Mouse (Mus musculus) neutrophil, adult 83 days (primary cell): ENCODE data around the gene Ifi35. TPM values are rescaled to one million over a fixed set of nuclear protein-coding genes. Genes with fewer than 3 reads are reported as not detected.

Source experiments
- total RNA-seq, 2 experiments: library from RNA; stranded (reverse); gene quantifications; one replicate each; pipeline ENCODE4 v1.2.4; 2023

Ifi35 gene
- total RNA-seq = 10 to 100 TPM; 16.4 to 21.7 TPM

DNA sequence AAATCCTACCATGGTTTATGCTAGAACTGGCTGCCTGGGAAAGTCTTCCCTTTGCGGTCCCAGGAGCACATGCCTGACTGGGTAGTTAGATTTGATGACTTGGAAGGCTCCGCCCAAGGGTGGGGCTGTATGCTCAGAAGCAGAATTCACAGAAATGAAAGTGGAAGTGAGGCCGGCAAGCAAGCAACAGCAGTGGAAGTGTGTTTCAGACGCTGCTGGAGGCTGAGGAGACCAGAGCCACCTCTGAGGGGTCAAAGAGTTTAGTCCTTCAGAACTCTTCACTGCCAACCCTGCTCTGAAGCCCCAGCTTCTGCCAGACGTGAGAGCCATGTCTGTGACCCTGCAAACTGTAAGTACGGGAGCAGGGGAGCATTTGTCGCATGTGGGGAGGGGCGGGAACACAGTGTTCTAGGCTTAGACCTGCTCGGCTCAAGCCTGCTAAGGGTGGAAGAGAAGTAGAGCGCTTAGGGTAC lies at the start of gene Ifi35:
TSS of gene Ifi35 (plus strand) at position 134 of the 473 bp plus-strand sequence.

GRCm38 (mm10) chr11:101417101-101417855 lies 30.9 kb upstream of the Ifi35 start, which contains the start of gene Aarsd1:
Gene Aarsd1, minus strand, starts transcription at chr11:101417615.

DNA sequence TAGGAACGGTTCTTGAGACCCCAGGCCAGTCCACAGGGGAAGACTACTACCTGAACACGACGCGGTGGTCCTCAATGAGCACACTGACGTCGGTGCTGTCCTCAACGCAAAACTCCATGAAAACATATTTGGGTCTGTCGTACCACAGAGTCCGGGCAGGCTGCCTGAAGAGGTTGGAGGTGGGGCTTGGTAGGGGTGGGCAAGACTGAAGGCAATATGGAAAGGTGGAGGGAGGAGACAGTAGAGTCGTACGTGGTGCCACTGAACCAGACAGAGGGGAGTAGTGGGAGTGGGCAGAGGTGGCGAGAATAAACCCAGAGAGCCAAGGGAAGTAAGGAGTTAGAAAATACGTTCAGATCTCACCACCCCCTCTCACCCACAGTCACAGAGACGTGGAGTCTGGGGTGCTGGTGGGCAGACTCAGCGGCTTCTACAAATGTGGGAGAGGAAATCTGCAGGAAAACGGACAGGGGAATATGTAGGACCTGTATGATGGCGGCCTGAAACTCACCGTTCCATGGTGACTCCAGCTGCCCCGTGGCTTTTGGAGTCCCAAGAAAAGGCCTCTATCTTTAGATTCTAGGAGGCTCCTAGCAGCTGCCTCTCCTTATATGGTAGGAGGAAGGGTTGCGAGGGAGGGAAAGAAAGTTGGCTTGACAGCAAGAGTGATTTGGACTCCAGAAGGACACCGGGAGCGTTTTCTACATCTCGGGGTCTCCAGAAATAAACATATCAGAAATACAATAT lies 23.9 kb upstream of the Ifi35 start, which contains the start of gene Gm27029:
TSS of gene Gm27029 (minus strand) at position 692 of the 747 bp plus-strand sequence.

GRCm38 (mm10) chr11:101424925-101425813 lies 23.0 kb upstream of the Ifi35 start, which contains the start of the genes Rundc1 and Ptges3l:
Gene Rundc1, plus strand, starts transcription at chr11:101425085.
Gene Ptges3l, minus strand, starts transcription at chr11:101425333.

DNA sequence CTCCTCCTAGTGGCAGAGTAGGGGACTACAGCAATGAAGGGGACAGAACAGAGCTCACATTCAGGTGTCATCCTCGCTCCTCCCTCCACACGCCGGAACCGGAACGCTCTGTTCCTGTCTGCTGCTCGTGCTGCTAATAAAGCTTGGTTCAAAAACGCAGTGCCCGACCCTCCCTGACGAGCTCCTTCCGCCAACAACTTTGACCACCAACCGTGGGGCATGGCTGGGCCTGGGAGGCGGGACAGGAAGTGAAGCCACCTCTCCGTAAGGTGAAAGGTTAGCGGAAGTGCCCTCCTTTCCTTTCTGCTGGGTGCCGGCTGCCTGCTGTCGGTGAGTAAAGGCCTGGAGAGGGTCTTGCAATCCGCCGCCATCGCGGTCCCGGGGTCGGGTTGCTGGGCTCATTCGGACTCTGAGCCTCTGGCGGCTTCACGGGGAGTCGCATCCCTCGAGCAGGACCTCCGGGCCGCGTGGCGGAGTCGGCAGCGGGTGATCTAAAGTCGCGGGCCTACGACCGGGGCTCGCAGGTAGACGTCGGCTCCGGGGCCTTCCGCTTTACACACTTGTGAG lies 6.0 kb upstream of the Ifi35 start, which contains the start of gene Rpl27:
TSS of gene Rpl27 (plus strand) at position 172 of the 567 bp plus-strand sequence.

GRCm38 (mm10) chr11:101464211-101465100 lies 16.2 kb downstream of the Ifi35 start, which contains the start of gene Rnd2:
Gene Rnd2, plus strand, starts transcription at chr11:101464999.

GRCm38 (mm10) chr11:101465869-101466551 lies 17.8 kb downstream of the Ifi35 start, which contains the start of gene Vat1:
Gene Vat1, minus strand, starts transcription at chr11:101466230.

Other genes with a start within 250 kb of the Ifi35 start
- 10 to 100 TPM; 40.5 to 48.5 TPM for gene Ezh1, start 221.9 kb upstream of the Ifi35 start, total RNA-seq
- gene Ramp2, start 202.4 kb upstream of the Ifi35 start, total RNA-seq = not detected
- 10 to 100 TPM; 59.3 to 60.8 TPM for gene Vps25, start 194.7 kb upstream of the Ifi35 start, total RNA-seq
- 1 to 10 TPM in 1 of 2 experiments, under 1 TPM in 1; 0.93 to 1.4 TPM for gene Wnk4, start 187.8 kb upstream of the Ifi35 start, total RNA-seq
- gene Cntd1, start 169.4 kb upstream of the Ifi35 start, total RNA-seq = 1 to 10 TPM; 1.1 TPM
- gene Coa3, start 169.3 kb upstream of the Ifi35 start, total RNA-seq = 10 to 100 TPM; 28.9 to 32.6 TPM
- 100 to 1,000 TPM; 134 to 148 TPM for gene Becn1, start 146.1 kb upstream of the Ifi35 start, total RNA-seq
- gene Psme3, start 132.2 kb upstream of the Ifi35 start, total RNA-seq = 10 to 100 TPM; 71.5 to 76.8 TPM
- 1 to 10 TPM; 3.7 to 4.9 TPM for gene Aoc2, start 123.3 kb upstream of the Ifi35 start, total RNA-seq
- under 1 TPM; 0.13 to 0.18 TPM for gene Aoc3, start 117.8 kb upstream of the Ifi35 start, total RNA-seq
- gene G6pc, start 80.8 kb upstream of the Ifi35 start, total RNA-seq = not detected
- 10 to 100 TPM; 17.1 to 19.2 TPM for gene Aarsd1, start 30.8 kb upstream of the Ifi35 start, total RNA-seq
- gene Gm27029, start 23.6 kb upstream of the Ifi35 start, total RNA-seq = 1 to 10 TPM; 1.6 to 2.0 TPM
- 1 to 10 TPM; 6.6 to 7.7 TPM for gene Rundc1, start 23.3 kb upstream of the Ifi35 start, total RNA-seq
- under 1 TPM; 0.35 to 0.82 TPM for gene Ptges3l, start 23.1 kb upstream of the Ifi35 start, total RNA-seq
- 10 to 100 TPM; 45.5 to 47.2 TPM for gene Rpl27, start 6.1 kb upstream of the Ifi35 start, total RNA-seq
- gene Rnd2, start 16.6 kb downstream of the Ifi35 start, total RNA-seq = under 1 TPM in 1 of 2 experiments, not detected in 1; 0.61 TPM
- 10 to 100 TPM; 14.6 to 16.3 TPM for gene Vat1, start 17.8 kb downstream of the Ifi35 start, total RNA-seq
- gene Brca1, start 103.5 kb downstream of the Ifi35 start, total RNA-seq = 10 to 100 TPM; 15.4 to 19.1 TPM
- 10 to 100 TPM; 59.5 to 80.0 TPM for gene Nbr1, start 103.7 kb downstream of the Ifi35 start, total RNA-seq
- 10 to 100 TPM; 11.5 to 11.6 TPM for gene Tmem106a, start 133.8 kb downstream of the Ifi35 start, total RNA-seq
- not detected for gene Gm11634, start 150.8 kb downstream of the Ifi35 start, total RNA-seq
- 10 to 100 TPM; 17.1 to 20.1 TPM for gene Rdm1, start 178.8 kb downstream of the Ifi35 start, total RNA-seq
- gene Arl4d, start 217.1 kb downstream of the Ifi35 start, total RNA-seq = 1 to 10 TPM in 1 of 2 experiments, under 1 TPM in 1; 0.68 to 1.6 TPM